15 mouse cellular contexts compared by ENCODE assay signal in the genomic region with DNA sequence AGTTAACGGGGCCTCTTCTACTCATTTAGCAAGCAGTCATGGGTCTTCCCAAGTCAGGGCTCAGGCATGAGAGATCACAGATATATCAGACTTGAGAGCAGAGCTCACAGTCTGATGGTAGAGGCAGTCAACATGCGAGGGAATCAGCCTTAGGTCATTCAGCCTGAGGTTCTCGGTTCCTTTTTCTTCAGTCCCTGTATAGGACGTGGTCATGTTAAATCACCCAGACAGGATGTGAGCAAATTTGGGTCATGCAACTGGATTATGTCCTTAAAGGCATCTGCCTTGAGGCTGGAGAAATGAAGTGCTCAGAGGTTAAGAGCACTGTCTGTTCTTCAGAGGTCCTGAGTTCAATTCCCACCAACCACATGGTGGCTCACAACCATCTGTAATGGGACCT. TPM values are rescaled to one million over a fixed set of nuclear protein-coding genes. Genes with fewer than 3 reads are reported as not detected.
DNase-seq lines count a peak whose midpoint lies in the region; ATAC-seq and TF ChIP-seq lines count a peak whose summit lies in the region.
"Had no signal": no experiment of that assay in that cellular context is flagged by ENCODE, and none has a peak within 500 bp of the region (broad histone marks: within the 10 kb centered on the region; RNA-seq: fewer than 3 reads in every experiment).

No protein-coding gene starts in this region.

- no peak for ATAC-seq in kidney, postnatal 0 days (replicated peaks; ENCODE audit: low FRiP score, low read depth)
- peak; percentile 56 for ATAC-seq in megakaryocyte, adult 5-6 weeks (ENCODE audit: poor library complexity, severe bottlenecking)
- ATAC-seq: activated CD4-positive, CD25-positive, alpha-beta regulatory T cell, adult 4 months had no signal

- DNase-seq in kidney, postnatal 0 days (ENCODE audit: low spot score), result peak; percentile 12
- DNase-seq in kidney, adult 9 months, result no peak
- DNase-seq in 3T3-L1 (ENCODE audit: low read depth, low spot score) (peak; percentile 25), 416B (ENCODE audit: low read depth) (peak; percentile 49)
- no peak for DNase-seq in adrenal gland, postnatal 25 days
- no peak for DNase-seq in frontal cortex, postnatal 25 days (ENCODE audit: low spot score in 2 of 2)
- DNase-seq: cerebellum, adult 18-20 months; heart, postnatal 14 days; kidney, adult 8-10 months; lung, embryonic 14.5 days; spleen, adult 18-20 months had no signal

- H3K9me3 ChIP-seq in kidney, postnatal 0 days (replicated peaks; ENCODE audit: low read length), result no peaks in the 10 kb centered on the region
- H3K9me3 ChIP-seq: embryonic facial prominence, embryonic 15.5 days had no signal

- H3K4me1 ChIP-seq in kidney, postnatal 0 days (replicated peaks; ENCODE audit: insufficient read depth, low read length), result peaks cover 21% of the 10 kb centered on the region

- peak overlapping the region; percentile 37; the same call in 1 of the 2 replicates for H3K27ac ChIP-seq in kidney, postnatal 0 days
- H3K27ac ChIP-seq: hindbrain, embryonic 14.5 days had no signal

- no peaks in the 10 kb centered on the region for H3K36me3 ChIP-seq in kidney, postnatal 0 days (ENCODE audit: insufficient read depth, low read length)
- H3K36me3 ChIP-seq: embryonic facial prominence, embryonic 15.5 days had no signal

- no peak overlapping the region for H3K4me2 ChIP-seq in kidney, postnatal 0 days (ENCODE audit: low read length)
- H3K4me2 ChIP-seq: embryonic facial prominence, embryonic 15.5 days; hindbrain, embryonic 14.5 days; lung, embryonic 14.5 days had no signal

- WGBS in kidney, postnatal 0 days, result 70% methylated on average over 4 of the region's 4 CpGs

- no peak overlapping the region for H3K9ac ChIP-seq in kidney, postnatal 0 days (ENCODE audit: low read depth, low read length)
- H3K9ac ChIP-seq: embryonic facial prominence, embryonic 15.5 days; hindbrain, embryonic 14.5 days; lung, embryonic 14.5 days had no signal

- no peaks in the 10 kb centered on the region for H3K27me3 ChIP-seq in kidney, postnatal 0 days (ENCODE audit: insufficient read depth, low read length)
- H3K27me3 ChIP-seq: embryonic facial prominence, embryonic 15.5 days had no signal

- no peak for TF ChIP-seq CTCF in kidney, postnatal 0 days (IDR thresholded peaks at IDR 0.05; ENCODE audit: low read depth)

- no peak overlapping the region for H3K4me3 ChIP-seq in kidney, postnatal 0 days (replicated peaks; ENCODE audit: low read depth, low read length)
- H3K4me3 ChIP-seq: embryonic facial prominence, embryonic 15.5 days had no signal

RNA-seq across cellular contexts. Expression of a gene that starts 29.9 kb away (rescaled TPM):
- polyA plus RNA-seq in kidney, postnatal 0 days (2015; fragmentation: Nextera tagmentation; extraction: Ambion mirVana), result 26.5 and 27.2 TPM in 2 replicates
- total RNA-seq in megakaryocyte, adult 5-6 weeks (2015), result not detected in 2 replicates
- total RNA-seq in megakaryocyte, adult 5-6 weeks (2017), result not detected in 2 replicates
- 6.8 and 7.7 TPM in 2 replicates for total RNA-seq in adrenal gland, postnatal 25 days (2021)
- polyA plus RNA-seq: activated CD4-positive, CD25-positive, alpha-beta regulatory T cell, adult 4 months had no signal

RNA-seq across cellular contexts. Expression of a gene that starts 49.3 kb away (rescaled TPM):
- polyA plus RNA-seq in kidney, postnatal 0 days (2015; fragmentation: Nextera tagmentation; extraction: Ambion mirVana), result 90.9 and 104 TPM in 2 replicates
- 42.8 and 44.7 TPM in 2 replicates for total RNA-seq in megakaryocyte, adult 5-6 weeks (2015)
- total RNA-seq in megakaryocyte, adult 5-6 weeks (2017), result 21.0 and 24.5 TPM in 2 replicates
- total RNA-seq in adrenal gland, postnatal 25 days (2021), result 349 and 393 TPM in 2 replicates

Comparison
In these comparisons a context has a peak if more than half of its experiments do, and no peak if none do; other contexts are left out.
1. DNase-seq: peak in kidney, postnatal 0 days (single experiment), 3T3-L1 (single experiment) and 416B (single experiment); none in kidney, adult 9 months (single experiment), adrenal gland, postnatal 25 days (single experiment) and frontal cortex, postnatal 25 days (0 of 2).